9 mouse cellular contexts compared by ENCODE assay signal in the genomic region with DNA sequence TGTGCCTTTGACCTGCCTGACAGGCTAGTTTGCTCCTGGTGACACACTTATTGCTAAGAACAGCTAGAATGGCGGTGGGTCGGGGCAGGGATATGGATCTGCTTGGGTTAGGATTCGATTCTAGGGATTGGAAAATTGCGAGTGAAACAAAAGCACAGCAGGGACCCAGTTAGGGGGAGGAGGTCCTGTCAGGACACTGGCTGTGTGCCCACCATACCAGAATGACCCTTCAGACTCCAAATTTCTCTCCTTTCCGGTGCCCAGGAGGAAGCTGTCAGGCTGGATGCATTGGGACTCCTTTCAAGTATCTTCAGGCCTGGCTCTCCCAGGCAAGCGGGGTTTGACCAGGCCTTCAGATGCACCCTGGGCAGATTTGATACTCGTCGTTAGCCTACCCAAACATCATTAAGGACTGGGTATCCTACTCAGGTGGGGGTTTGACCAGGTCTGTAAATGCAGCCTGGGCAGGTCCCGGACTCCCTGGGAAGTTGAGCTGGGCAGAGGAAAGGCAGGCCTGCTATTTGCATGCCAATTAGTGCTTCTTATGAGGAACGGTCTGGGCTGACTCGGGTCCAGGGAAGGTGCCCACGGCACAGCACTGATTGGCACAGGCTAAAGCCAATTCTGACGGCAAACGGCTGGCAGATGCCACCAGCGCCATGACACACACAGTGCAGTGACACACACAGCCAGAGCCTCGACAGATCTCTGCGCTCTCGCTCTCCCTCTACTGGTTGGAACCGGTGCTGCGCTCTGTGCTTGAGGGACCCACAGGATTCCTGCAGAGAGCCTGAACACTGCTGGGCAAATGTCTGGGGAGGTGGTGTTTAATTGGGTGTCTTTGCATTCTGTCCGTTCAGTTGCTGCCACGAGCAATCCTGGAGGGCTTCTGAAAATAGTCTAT.
A peak's percentile ranks its signal among the peaks of the same experiment; 100 is the strongest.
DNase-seq lines count a peak whose midpoint lies in the region; ATAC-seq and TF ChIP-seq lines count a peak whose summit lies in the region.
"Had no signal": no experiment of that assay in that cellular context is flagged by ENCODE, and none has a peak within 500 bp of the region (broad histone marks: within the 10 kb centered on the region; RNA-seq: fewer than 3 reads in every experiment).

No protein-coding gene starts in this region.

- H3K27ac ChIP-seq in cerebellum, adult 2 months (ENCODE audit: insufficient read depth, low read length): no peak overlapping the region
- H3K27ac ChIP-seq in hindbrain, embryonic 13.5 days: 0 out of 2 replicates have a peak overlapping the region, but pooled peaks have one; percentile 35
- H3K27ac ChIP-seq: liver, embryonic 15.5 days had no signal

- H3K4me3 ChIP-seq in cerebellum, adult 2 months (replicated peaks; ENCODE audit: insufficient read depth, low read depth, low read length): peak overlapping the region; percentile 45
- no peak overlapping the region for H3K4me3 ChIP-seq in hindbrain, embryonic 13.5 days
- H3K4me3 ChIP-seq: liver, embryonic 15.5 days had no signal

- no peaks in the 10 kb centered on the region for H3K9me3 ChIP-seq in hindbrain, embryonic 13.5 days
- H3K9me3 ChIP-seq: liver, embryonic 15.5 days had no signal

- no peaks in the 10 kb centered on the region for H3K27me3 ChIP-seq in cerebellum, adult 2 months (ENCODE audit: control insufficient read depth, insufficient read depth, low read length)
- H3K27me3 ChIP-seq in hindbrain, embryonic 13.5 days: 0 out of 2 replicates have a peak, but pooled peaks cover 3% of the 10 kb centered on the region
- H3K27me3 ChIP-seq: liver, embryonic 15.5 days had no signal

- no peak for TF ChIP-seq POLR2A in cerebellum, adult 2 months (IDR thresholded peaks at IDR 0.05; ENCODE audit: borderline replicate concordance, insufficient read depth, low read length)

- ATAC-seq in hindbrain, embryonic 13.5 days (ENCODE audit: low FRiP score): peak; percentile 89

- H3K36me3 ChIP-seq in hindbrain, embryonic 13.5 days: no peaks in the 10 kb centered on the region
- H3K36me3 ChIP-seq: liver, embryonic 15.5 days had no signal

- H3K4me2 ChIP-seq in hindbrain, embryonic 13.5 days: peak overlapping the region; percentile 34; the same call in 1 of the 2 replicates
- H3K4me2 ChIP-seq: liver, embryonic 15.5 days had no signal

- DNase-seq in WW6 (ENCODE audit: low read depth, low spot score): peak; percentile 46
- peak; percentile 81 to 87 for DNase-seq in cerebellum, adult 2 months
- peak; percentile 63 for DNase-seq in forelimb bud, embryonic 11.5 days (ENCODE audit: low read depth, low spot score)
- DNase-seq in layer of hippocampus, postnatal 10 days (ENCODE audit: low spot score in 2 of 2): peak; percentile 90 to 93
- peak; percentile 77 for DNase-seq in lung, postnatal 10 days
- DNase-seq in right cerebral cortex, postnatal 10 days (ENCODE audit: low spot score in 2 of 2): peak; percentile 76 to 85
- no peak for DNase-seq in spleen, postnatal 36 days (ENCODE audit: low spot score in 2 of 2)

- H3K9ac ChIP-seq in hindbrain, embryonic 13.5 days: no peak overlapping the region
- H3K9ac ChIP-seq: liver, embryonic 15.5 days had no signal

- WGBS in cerebellum, adult 2 months: 13% methylated on average over 22 of the region's 22 CpGs
- WGBS in hindbrain, embryonic 13.5 days: 27% methylated on average over 22 of the region's 22 CpGs

- no peaks in the 10 kb centered on the region for H3K4me1 ChIP-seq in cerebellum, adult 2 months (ENCODE audit: control insufficient read depth, insufficient read depth, low read length)
- peaks cover 10% of the 10 kb centered on the region; the same call in 1 of the 2 replicates for H3K4me1 ChIP-seq in hindbrain, embryonic 13.5 days (replicated peaks)
- H3K4me1 ChIP-seq: liver, embryonic 15.5 days had no signal

- TF ChIP-seq CTCF in cerebellum, adult 2 months (IDR thresholded peaks at IDR 0.05; ENCODE audit: borderline replicate concordance, insufficient read depth, low read depth, low read length): peak; percentile 91

Comparison
In these comparisons a context has a peak if more than half of its experiments do, and no peak if none do; other contexts are left out.
1. DNase-seq: peak in WW6 (single experiment), cerebellum, adult 2 months (2 of 2), forelimb bud, embryonic 11.5 days (single experiment), layer of hippocampus, postnatal 10 days (2 of 2), lung, postnatal 10 days (single experiment) and right cerebral cortex, postnatal 10 days (2 of 2); none in spleen, postnatal 36 days (0 of 2).